Mouse (Mus musculus) myocyte (in vitro differentiated cells): ENCODE data around the gene Fbxo34.

Source experiments
- CEBPB ChIP-seq: IDR thresholded peaks from 2 replicates; pipeline ENCODE4 v1.6.1; 2011; ENCODE audit warnings: mild to moderate bottlenecking, moderate library complexity; ENCODE audit not compliant: poor library complexity, insufficient read depth, severe bottlenecking
- E2F4 ChIP-seq: IDR thresholded peaks from one replicate; pipeline ENCODE4 v1.6.1; 2011; ENCODE audit warnings: mild to moderate bottlenecking, control low read depth, moderate library complexity; ENCODE audit not compliant: insufficient read depth
- MAX ChIP-seq: IDR thresholded peaks from one replicate; pipeline ENCODE4 v1.6.1; 2011; ENCODE audit warnings: low read depth, mild to moderate bottlenecking, control low read depth
- MYOG ChIP-seq, 3 experiments: IDR thresholded peaks; one replicate each; pipeline ENCODE4 v1.6.1; 2011; ENCODE audit warnings: control low read depth in 2 of 3, low read depth in 2 of 3, mild to moderate bottlenecking in 2 of 3; ENCODE audit not compliant: insufficient read length in 2 of 3, control insufficient read depth in 1 of 3, insufficient read depth in 1 of 3
- POLR2A ChIP-seq: IDR thresholded peaks from one replicate; pipeline ENCODE4 v1.6.1; 2011; ENCODE audit warnings: low read depth, mild to moderate bottlenecking, control low read depth, moderate library complexity; ENCODE audit not compliant: insufficient read length
- POLR2AphosphoS2 ChIP-seq: IDR thresholded peaks from one replicate; pipeline ENCODE4 v1.6.1; 2011; ENCODE audit warnings: low read depth, control low read depth; ENCODE audit not compliant: insufficient read length
- TCF3 ChIP-seq: IDR thresholded peaks from one replicate; pipeline ENCODE4 v1.6.1; 2011; ENCODE audit warnings: low read depth, control low read depth; ENCODE audit not compliant: insufficient read length
- USF1 ChIP-seq: IDR thresholded peaks from one replicate; pipeline ENCODE4 v1.6.1; 2011; ENCODE audit warnings: low read depth, mild to moderate bottlenecking, control low read depth, moderate library complexity

- TF ChIP-seq POLR2A (no peak), E2F4 (no peak), POLR2AphosphoS2 (no peak), USF1 (no peak), CEBPB (no peak), MAX (no peak), MYOG (IDR thresholded peaks at IDR 0.05; ENCODE audit: control insufficient read depth in 1 of 3, insufficient read depth in 1 of 3, insufficient read length in 2 of 3, low read depth in 2 of 3) (no peak), TCF3 (no peak)
These were observed 14.2 kb downstream of the Fbxo34 start for GRCm38 (mm10) chr14:47464426-47464825.
